Mouse (Mus musculus) frontal cortex, adult (tissue): ENCODE results near the gene Zgpat.

ENCODE experiments used
- ATAC-seq: cut with Nextera tagmentation; 2 replicates; pipeline ENCODE4 v1.9.2; 2017; ENCODE audit warnings: mild to moderate bottlenecking, moderate library complexity, mixed read lengths; ENCODE audit not compliant: low TSS enrichment

The Zgpat gene

DNA sequence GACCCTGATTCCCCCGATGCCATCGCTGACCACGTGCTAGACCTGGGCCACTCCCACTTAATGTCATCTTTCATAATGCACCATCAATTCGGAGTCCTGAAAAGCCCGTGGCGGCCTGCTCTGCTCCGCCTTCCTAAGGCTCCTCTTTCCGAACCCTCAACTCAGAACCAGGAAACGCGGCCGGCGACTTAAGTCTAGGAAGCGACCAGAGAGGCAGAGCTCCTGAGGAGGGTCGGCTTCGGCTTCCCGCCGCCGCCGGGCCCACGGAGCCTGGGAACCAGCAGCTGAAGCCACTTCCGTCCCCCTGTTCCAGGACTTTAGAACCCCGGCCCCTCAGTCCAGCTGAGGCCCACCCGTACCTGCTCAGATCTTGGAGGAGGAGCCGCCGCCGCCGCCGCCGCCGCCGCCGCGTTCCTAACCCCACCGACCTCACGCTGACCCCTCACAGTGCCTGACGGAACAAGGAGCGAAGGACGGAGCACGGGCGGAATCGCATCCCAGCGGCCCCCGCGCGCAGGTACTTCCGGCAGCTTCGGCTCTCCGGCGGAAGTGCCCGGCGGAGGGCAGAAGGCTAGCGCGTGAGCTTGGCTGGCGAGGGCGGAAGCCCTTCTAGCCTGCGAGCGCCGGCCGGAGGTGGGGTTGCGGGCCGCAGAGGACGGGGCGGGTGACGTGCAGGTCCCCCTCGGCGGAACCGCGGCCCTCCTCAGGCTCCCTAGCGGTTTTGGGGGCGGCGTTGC is at the start of gene Zgpat, which contains the start of gene Arfrp1:
TSS of gene Zgpat (plus strand) at position 69 of the 737 bp plus-strand sequence.
TSS of gene Arfrp1 (minus strand) at position 545 of the 737 bp plus-strand sequence.
- peak; percentile 94 for ATAC-seq

DNA sequence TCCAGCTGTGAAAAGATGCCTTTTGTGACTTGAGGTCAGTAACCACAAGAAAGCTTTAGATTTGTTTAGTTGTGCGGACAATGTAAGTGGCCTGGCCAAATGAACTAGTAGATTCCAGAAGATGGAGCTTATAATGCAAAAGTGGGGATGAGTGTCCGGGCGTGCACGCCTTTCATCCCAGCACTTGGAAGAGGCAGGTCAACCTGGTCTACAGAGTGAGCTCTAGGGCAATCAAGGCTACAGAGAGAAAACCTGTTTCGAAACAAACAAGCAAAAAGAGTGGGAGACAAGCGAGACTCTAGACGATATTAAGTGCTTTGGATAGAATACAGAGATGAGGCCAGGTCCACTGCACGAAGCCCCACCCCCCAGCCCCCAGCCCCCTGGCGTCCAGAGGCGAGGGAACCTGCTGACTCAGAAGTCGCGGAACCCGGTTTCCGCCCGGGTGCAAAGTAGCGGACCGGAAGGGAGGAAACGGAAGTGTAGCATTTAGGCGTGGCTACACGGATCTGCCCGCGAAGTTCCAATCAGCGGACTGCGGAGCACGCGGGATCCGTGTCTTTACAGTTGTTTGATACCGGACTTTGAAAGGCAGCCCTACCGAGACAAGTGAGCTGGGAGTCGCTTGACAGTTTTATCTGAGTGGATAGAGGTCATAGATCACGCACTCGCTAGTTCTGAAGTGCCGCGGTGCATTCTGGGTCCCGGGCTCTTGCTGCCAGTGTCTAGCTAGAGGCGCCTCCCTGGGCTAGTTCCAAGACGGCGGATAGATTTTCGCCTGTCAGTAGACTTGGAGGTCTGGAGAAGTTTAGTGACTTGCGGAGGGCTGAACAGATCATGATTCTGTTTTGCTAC is 45.3 kb upstream of the Zgpat start, which contains the start of gene Rtel1:
TSS of gene Rtel1 (plus strand) at position 492 of the 855 bp plus-strand sequence.
- peak; percentile 91 for ATAC-seq

DNA sequence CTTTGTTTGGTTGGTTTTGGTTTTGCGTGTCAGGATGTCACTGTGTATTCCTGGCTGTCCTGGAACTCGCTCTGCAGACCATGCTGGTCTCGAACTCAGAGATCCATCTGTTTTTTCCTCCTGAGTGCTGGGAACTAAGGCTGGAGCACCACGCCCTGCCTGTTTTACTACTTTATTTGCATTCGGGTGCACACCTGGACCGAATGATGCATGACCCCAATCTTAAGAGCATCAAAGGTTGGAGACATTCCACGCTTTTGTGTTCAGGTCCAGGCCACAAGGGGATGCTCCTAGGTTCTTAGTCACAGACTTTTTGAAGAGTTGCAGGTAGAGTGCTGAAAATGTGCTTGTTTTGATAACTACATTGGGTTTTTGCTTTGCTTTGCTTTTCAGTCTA is 44.6 kb upstream of the Zgpat start:
- ATAC-seq: no peak

DNA sequence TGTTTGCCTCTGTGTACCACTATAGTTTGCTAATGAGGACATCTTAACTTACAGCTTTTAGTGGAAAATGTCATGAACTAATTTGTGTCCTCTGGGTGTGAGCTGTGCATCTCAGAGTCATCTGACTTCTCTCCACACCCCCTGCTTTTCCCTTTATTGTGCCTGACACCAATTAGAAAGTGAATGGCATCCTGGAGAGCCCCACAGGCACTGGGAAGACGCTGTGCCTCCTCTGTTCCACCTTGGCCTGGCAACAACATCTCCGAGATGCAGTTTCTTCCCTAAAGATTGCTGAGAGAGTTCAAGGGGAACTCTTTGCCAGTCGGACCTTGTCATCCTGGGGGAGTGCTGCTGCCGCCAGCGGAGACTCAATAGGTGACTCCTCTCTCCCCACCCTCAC is 42.6 kb upstream of the Zgpat start:
- ATAC-seq: no peak

DNA sequence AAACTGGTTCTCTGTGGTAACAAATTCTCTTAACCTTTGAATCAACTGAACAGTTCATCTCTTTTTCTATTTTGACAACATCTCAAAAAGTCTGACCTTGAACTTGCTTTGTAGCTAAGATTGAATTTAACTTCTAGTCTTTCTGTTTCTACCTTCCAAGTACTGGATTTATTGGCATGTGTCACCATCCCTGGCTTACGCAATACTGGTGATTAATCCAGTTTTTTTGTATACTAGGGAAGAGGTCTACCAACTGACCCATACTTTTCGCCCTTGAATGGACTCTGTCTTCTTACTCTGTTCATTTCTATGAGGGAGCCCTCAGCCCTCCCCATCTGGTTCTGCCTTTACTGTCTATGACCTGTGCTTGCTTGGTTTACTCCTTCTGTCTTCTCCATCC is 38.6 kb upstream of the Zgpat start:
- ATAC-seq: no peak

DNA sequence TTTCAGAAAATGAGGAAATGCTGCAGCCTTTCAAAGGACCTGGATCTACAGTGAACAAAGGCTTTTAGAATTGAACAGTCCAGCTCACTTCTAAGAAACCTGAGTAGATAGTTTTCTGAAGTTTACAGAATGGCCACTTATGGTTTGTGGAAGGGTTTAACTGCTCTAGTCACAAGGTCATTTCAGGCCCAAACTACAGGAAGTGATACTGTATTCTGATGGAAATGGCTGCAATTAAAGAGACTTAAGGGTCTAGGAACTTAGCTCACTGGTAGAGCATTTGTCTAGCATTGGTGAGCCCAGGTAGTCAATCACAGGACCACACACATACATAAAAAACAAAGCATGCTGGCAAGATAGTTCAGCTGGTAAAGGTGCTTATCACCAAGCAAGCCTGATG is 32.2 kb upstream of the Zgpat start:
- ATAC-seq: no peak

DNA sequence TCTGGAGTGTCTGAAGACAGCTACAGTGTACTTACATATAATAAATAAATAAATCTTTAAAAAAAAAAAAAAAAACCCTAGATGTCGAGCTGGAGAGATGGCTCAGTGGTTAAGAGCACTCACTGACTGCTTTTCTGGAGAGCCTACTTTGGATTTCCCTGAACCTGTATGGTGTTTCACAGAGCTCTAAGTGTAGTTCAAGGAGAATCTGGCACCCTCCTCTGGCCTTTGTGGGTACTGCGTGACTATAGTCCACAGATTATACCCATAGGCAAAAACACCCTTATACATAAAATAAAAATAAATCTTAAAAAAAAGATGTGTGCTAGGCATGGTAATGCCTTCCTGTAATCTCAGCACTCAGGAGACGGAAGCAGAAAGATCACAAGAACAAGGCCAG is 30.7 kb upstream of the Zgpat start:
- ATAC-seq: peak; percentile 85; the same call in 1 of the 2 replicates

DNA sequence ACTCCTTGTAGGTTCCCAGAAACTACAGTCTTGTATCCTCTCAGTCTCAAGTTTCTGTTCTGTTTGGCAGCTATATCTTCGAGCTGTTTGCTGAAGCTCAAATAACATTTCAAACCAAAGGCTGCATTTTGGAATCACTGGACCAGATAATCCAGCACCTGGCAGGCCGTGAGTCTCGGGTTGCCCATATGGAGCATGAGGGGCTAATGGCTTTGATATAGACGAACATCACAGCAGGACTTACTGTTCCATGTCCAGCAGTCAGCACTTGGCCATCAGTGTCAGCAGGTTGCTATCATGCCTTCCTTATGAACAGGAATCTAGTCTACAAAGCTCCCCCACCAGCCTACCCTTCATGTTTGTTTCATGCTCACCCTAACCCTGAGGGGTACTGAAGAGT is 24.3 kb upstream of the Zgpat start:
- no peak for ATAC-seq

DNA sequence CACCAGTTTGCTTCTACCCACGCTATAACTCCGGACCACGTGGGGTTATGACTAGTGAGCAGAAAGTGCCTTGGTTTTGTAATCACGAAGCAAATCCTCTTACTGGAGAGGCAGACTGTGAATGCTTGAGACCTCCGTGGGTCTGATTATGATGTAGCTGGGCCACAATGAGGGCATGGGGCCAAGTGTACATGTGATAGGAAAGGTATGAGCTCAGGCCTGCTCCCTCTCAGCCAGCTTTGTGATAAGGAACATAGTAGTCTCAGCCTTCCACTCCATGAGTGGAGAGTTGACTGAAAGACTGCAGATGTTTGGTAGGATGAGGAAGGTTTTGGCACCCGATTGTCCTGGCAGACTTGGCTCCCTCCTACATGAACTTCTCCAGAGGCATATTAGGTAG is 22.0 kb upstream of the Zgpat start:
- no peak for ATAC-seq

DNA sequence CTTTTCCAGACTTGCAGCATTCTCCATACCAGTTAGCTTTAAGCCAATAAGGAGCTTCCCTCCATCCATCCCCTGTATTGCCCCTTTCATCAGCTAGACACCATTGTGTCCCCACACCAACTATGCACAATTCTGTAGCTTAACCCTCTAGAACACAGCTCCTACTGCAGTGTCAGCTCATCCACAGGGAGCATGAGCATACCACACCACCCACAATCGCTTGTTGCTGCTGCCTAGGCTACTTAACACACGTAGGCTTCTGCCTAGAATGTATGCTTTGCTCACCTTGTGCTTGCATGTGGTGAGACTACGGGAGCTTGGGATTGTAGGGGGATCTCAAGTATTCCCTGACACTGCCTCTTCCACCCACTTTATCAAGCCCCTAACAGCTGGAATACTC is 7.9 kb upstream of the Zgpat start:
- peak; percentile 62; the same call in 1 of the 2 replicates for ATAC-seq

DNA sequence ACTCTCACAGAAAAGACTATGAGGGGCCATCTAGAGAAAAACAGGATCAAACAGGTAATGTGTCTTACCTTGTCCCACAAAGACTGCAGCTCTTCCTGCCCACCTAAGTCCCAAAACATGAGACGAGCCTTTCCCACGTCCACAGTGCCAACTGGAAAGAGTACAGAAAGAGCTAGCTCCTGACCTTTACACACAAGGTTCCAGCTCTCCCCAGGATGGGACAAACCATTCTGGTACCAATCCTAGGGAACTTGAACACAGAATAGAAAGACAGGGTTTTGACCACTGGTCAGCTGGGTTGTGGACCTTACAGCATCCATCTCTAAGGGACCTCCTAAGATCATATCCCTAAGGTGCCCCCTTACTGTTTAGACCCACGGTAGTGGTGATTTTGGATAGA is 782 bp upstream of the Zgpat start:
- no peak for ATAC-seq

DNA sequence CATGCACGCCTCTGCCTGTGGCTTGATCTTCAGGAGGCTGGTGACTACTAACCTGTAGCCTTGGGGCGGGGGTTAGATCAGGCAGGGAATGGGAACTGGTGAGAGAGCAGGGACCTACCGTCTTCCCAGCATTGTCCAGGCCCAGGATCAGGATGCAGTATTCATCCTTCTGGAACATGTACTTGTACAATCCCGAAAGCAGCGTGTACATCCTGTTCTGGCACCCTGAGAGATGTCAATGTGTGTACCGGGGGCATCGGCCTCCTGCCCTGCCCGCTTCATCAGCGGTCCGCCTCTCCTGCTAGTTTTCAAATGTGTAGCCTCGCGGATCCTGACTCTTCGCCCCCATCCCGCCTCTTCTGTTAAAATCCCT is 255 bp upstream of the Zgpat start:
- no peak for ATAC-seq

DNA sequence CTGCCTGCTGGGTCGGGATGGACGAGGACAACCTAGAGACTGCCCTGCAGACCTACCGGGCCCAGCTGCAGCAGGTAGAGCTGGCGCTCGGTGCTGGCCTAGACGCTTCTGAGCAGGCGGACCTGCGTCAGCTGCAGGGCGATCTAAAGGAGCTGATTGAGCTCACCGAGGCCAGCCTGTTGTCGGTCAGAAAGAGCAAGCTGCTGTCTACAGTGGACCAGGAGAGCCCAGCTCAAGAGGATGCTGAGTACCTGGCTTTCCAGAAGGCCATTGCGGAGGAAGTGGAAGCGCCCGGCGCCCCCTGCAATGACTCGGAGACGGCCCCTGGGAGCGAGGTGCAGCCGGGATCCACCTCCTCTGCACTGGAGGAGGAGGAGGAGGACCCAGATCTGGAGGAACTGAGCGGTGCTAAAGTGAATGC is 937 bp downstream of the Zgpat start:
- ATAC-seq: peak; percentile 42; the same call in 1 of the 2 replicates

DNA sequence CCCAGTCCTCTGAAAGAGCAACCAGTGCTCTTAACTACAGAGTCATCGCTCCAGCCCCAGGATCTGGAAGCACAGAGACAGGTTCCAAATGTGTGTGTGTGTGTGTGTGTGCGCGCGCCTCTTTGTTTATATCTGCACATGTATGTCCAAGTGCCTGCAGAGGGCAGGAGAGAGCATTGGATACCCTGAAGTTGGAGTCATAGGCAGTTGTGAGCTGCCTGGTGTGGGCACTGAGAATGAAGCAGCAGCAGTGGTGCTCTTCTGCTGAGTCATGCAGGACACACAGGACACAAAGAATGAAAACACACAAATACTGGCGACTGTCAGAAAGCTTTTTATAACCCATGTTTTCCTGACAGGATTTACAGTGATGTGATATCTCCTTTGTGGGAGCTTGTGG is 5.3 kb downstream of the Zgpat start:
- no peak for ATAC-seq

DNA sequence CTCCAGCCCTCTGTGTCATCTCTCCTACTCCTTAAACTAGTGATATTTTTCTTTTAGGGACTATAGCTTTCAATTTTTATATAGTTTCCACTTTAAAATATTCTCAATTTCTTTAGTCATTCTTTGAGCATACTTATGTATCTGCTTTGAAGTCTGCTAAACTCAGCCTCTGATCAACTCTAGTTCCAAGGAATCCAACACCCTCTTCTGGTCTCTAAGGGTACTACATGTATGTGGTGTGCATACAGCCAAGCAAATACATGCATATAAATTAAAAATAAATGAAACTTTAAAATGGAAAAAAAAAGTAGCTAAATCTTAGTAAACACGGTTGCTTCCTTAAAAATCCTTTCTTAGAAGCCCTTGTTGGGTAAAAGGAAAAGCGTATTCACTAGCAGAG is 11.1 kb downstream of the Zgpat start:
- no peak for ATAC-seq

DNA sequence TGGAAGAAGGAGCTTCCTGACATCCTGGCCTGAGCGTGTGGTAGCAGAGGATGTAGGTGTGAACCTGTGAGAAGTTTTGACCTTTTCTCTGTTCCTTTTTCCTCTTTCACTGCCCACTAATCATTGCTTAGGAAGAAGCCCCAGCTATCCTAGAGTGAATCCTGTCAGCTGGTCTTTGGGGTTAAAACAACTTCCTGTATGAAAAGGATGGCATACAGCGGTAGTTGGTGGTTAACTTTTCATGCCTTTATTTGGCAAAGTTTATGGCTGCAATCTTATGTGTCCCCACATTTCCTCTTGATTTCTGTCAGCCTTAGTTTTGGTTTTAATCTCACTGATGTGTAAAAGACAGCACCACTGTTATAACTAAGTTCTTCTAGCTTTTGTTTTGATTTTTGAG is 12.5 kb downstream of the Zgpat start:
- no peak for ATAC-seq

DNA sequence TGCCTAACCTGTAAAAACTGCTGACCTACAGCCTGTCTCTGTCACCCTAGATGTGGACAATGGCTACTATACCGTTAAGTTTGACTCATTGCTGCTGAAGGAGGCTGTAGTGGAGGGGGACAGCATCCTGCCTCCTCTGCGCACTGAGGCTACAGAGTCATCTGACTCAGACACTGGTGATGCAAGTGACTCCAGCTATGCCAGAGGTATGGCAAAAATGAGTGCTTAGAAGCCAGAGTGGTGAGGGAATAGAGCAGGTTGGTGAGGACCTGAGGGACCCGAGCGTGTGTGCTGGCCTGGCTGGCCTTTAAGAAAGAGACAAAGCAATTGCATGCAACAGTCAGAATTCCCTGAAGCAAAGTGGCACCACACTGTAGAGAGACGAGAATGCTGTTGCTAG is 14.0 kb downstream of the Zgpat start:
- ATAC-seq: no peak

DNA sequence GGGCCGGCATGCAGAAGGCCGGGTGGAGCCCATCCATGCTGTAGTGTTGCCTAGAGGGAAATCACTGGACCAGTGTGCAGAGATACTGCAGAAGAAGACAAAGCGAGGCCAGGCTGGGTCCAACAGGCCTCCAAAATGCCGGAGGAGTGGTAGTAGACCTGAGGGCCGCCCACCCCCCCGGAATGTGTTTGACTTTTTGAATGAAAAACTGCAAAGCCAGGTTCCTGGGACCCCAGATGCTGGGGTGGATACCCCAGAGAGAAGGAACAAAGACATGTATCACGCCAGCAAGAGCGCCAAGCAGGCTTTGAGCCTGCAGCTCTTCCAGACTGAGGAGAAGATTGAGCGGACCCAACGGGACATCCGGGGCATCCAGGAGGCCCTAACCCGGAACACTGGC is 15.1 kb downstream of the Zgpat start, which contains the start of gene Lime1:
TSS of gene Lime1 (plus strand) at position 301 of the 400 bp plus-strand sequence.
- no peak for ATAC-seq

DNA sequence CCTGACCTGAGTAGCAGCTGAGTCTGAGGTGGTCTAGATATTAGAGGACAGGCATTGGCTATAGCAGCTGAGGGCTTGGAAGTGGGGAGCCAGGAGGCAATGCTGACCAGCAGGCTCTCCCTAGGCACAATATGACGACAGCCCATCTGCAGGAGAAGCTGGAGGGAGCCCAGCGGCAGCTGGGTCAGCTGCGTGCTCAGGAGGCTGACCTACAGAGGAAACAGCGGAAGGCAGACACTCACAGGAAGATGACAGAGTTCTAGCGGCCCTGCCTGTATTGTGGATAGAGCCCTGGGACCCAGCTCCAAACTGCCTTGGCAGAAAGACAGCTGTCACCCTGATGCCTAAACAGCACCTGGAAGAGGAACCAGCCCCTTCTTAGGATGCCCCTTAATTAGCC is 15.5 kb downstream of the Zgpat start:
- ATAC-seq: no peak

DNA sequence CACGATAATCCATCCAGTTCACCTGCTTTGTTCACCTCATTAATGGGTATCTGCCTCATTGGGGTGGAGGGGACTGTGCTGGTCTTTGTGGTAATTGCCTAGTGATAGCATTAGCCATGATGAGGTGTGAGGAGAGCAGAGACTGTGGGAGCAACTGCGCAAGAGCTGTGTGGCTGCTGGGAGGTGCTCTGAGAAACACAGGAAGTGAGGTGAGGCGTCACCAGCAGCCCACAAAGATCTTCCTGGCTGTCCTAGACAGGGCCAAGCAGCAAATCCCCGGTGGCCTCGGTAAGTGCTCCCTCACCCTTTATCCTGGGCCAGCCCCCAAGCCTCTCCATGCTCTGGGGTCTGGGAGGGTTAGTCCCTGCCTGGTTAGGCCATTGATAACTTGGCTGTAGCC is 16.4 kb downstream of the Zgpat start:
- ATAC-seq: no peak

DNA sequence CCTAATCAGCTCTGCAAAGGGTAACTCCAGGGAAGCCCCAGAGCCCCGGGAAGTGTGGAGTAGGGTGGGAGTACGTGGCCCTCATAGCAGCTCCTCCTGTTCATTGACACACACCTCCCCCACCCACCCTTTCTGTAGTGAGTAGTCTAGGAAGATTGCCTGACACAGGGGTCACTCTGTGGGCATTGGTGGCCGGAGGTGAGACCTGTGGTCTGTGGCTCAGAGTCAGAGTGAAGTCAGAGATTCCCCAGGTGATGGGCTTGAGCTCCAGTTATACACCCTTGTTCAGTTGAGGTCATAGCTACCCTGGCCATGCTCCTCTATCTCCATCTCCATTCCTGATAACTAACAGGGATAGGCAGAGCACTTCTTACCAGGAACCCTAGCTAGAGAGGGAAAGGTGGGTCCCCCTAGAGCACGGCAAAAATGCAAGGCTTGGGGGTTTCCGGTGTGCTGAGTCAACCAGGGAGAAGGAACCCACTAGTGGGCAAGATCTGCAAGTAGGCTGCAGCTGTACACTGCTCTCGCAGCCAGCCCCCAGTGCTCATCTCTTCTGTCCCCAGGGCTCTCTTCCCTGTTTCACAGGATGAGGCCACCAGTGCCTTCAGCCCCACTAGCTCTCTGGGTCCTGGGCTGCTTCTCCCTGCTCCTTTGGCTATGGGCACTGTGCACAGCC is 17.0 kb downstream of the Zgpat start:
- no peak for ATAC-seq

DNA sequence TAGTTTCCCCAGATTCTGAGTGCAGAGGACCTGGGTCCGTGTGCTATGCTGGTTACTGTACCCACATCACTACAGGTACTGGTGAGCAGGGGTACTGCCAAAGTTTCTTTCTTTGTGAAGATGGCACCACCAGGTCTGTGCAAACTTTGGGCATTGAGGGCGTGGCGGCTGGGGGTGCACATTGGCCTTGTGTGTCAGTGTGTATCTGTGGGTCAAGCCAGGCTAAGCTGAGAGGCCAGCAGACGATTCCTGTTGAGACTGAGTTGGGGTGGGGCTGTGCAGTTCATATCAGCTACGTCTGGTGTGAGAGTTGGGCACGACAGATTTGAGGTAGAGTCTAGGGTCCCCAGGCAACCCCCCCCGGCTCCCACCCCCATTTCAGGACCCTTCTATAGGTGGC is 19.7 kb downstream of the Zgpat start:
- no peak for ATAC-seq
